Mouse (Mus musculus) hindbrain, embryonic 10.5 days (tissue): ENCODE measurements around the gene Olfr1445. TPM values are rescaled to one million over a fixed set of nuclear protein-coding genes. Genes with fewer than 3 reads are reported as not detected.

Experiments
- DNase-seq: peaks from one replicate; pipeline ENCODE4 v3.0.0-alpha.2; 2017; ENCODE audit warnings: low spot score
- H3K27ac ChIP-seq: fragments of 300-500 bp; sonication (generic); 2 replicates; pipeline ENCODE4 v1.5.1; 2016; ENCODE audit warnings: mild to moderate bottlenecking, moderate library complexity
- H3K27me3 ChIP-seq: fragments of 300-500 bp; sonication (generic); 2 replicates; pipeline ENCODE4 v1.6.1; 2016; ENCODE audit warnings: mild to moderate bottlenecking; ENCODE audit not compliant: poor library complexity, insufficient read depth, severe bottlenecking
- H3K36me3 ChIP-seq: fragments of 300-500 bp; sonication (generic); 2 replicates; pipeline ENCODE4 v1.6.1; 2016; ENCODE audit warnings: mild to moderate bottlenecking, moderate library complexity
- H3K4me1 ChIP-seq: fragments of 300-500 bp; sonication (generic); replicated peaks from 2 replicates; pipeline ENCODE4 v1.6.1; 2016; ENCODE audit warnings: mild to moderate bottlenecking
- H3K4me3 ChIP-seq: fragments of 300-500 bp; sonication (generic); 2 replicates; pipeline ENCODE4 v1.5.1; 2016; ENCODE audit warnings: mild to moderate bottlenecking, moderate library complexity
- H3K9me3 ChIP-seq: fragments of 300-500 bp; sonication (generic); 2 replicates; pipeline ENCODE4 v1.6.1; 2016; ENCODE audit warnings: mild to moderate bottlenecking, moderate library complexity
- WGBS: fragments of 180-500 bp; shearing (Covaris S2); methylation state at CpG from one replicate; pipeline ENCODE4 v1.1.7; 2016; 5-methylcytosine and 5-hydroxymethylcytosine counted together
- polyA plus RNA-seq: library from polyadenylated mRNA; unstranded; fragments of >200 nt; fragmentation: Nextera tagmentation; extraction: Ambion mirVana; gene quantifications from 2 replicates; pipeline ENCODE4 v1.2.1, GENCODE M21; 2016

The Olfr1445 gene
- not detected in 2 replicates for polyA plus RNA-seq

GRCm38 (mm10) chr19:12883555-12883954 is at the start of gene Olfr1445:
Gene Olfr1445, plus strand, starts transcription at chr19:12883855.
- 88% methylated on average over 2 of the region's 2 CpGs for WGBS
- Histone ChIP-seq H3K4me3 (no peak within 1 kb of the TSS), H3K4me1 (no peaks in the 10 kb centered on the region), H3K36me3 (no peaks in the 10 kb centered on the region), H3K9me3 (0 out of 2 replicates have a peak, but pooled peaks cover 8% of the 10 kb centered on the region), H3K27ac (no peak within 1 kb of the TSS), H3K27me3 (no peaks in the 10 kb centered on the region)
- DNase-seq: no peak

GRCm38 (mm10) chr19:12838507-12838906 is 45.1 kb upstream of the Olfr1445 start:
- 85% methylated on average over 1 of the region's 1 CpGs for WGBS
- Histone ChIP-seq H3K4me1 (no peaks in the 10 kb centered on the region), H3K36me3 (no peaks in the 10 kb centered on the region), H3K4me3 (no peak overlapping the region), H3K27me3 (no peaks in the 10 kb centered on the region), H3K9me3 (no peaks in the 10 kb centered on the region), H3K27ac (no peak overlapping the region)
- no peak for DNase-seq

DNA sequence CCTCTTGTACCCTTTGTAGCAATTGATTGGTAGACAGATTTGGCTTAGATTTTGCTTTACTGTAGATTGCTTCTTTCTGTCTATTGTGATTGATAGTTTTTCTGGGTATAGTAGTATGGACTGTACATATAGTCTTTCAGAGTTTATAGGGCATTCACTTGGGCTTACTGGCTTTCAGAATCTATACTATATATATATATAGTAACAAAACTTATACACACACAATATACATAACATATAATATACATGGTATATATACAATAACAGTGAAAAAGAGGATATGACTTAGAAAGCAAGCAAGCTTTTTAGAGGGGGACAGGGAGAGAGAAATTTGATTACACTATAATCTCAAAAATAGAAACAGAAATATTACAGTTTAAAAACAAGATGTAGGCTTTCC is 37.3 kb upstream of the Olfr1445 start, which contains the start of gene Gm5244:
Gm5244 (plus strand) TSS at position 301 of the 400 bp plus-strand sequence.
- H3K27ac ChIP-seq: no peak within 1 kb of the TSS
- H3K36me3 ChIP-seq: no peaks in the 10 kb centered on the region
- no peak within 1 kb of the TSS for H3K4me3 ChIP-seq
- no peaks in the 10 kb centered on the region for H3K4me1 ChIP-seq
- no peak for DNase-seq
- no peaks in the 10 kb centered on the region for H3K9me3 ChIP-seq
- H3K27me3 ChIP-seq: no peaks in the 10 kb centered on the region

GRCm38 (mm10) chr19:12856983-12857382 is 26.7 kb upstream of the Olfr1445 start, which contains the start of gene Olfr1444:
Gene Olfr1444, plus strand, starts transcription at chr19:12857283.
- Histone ChIP-seq H3K36me3 (no peaks in the 10 kb centered on the region), H3K4me1 (no peaks in the 10 kb centered on the region), H3K27ac (no peak within 1 kb of the TSS), H3K4me3 (no peak within 1 kb of the TSS), H3K9me3 (peaks cover 9% of the 10 kb centered on the region), H3K27me3 (no peaks in the 10 kb centered on the region)
- no peak for DNase-seq
- WGBS: 47% methylated on average over 1 of the region's 1 CpGs

GRCm38 (mm10) chr19:12893424-12893823 is 9.8 kb downstream of the Olfr1445 start, which contains the start of gene Olfr1446:
Gene Olfr1446, minus strand, starts transcription at chr19:12893524.
- Histone ChIP-seq H3K9me3 (0 out of 2 replicates have a peak, but pooled peaks cover 3% of the 10 kb centered on the region), H3K27ac (no peak within 1 kb of the TSS), H3K27me3 (no peaks in the 10 kb centered on the region), H3K4me3 (no peak within 1 kb of the TSS), H3K36me3 (no peaks in the 10 kb centered on the region), H3K4me1 (no peaks in the 10 kb centered on the region)
- 80% methylated on average over 1 of the region's 1 CpGs for WGBS
- no peak for DNase-seq

- no peak within 1 kb of the TSS for H3K27ac ChIP-seq
- H3K36me3 ChIP-seq: no peaks in the 10 kb centered on the region
- H3K4me1 ChIP-seq: no peaks in the 10 kb centered on the region
- peaks cover 20% of the 10 kb centered on the region for H3K9me3 ChIP-seq
- H3K4me3 ChIP-seq: no peak within 1 kb of the TSS
- no peaks in the 10 kb centered on the region for H3K27me3 ChIP-seq
- WGBS: 94% methylated on average over 1 of the region's 1 CpGs
- DNase-seq: no peak
These were observed 20.0 kb downstream of the Olfr1445 start, which contains the start of gene Olfr1447 for GRCm38 (mm10) chr19:12903643-12904042. Gene Olfr1447, minus strand, starts transcription at chr19:12903743.

GRCm38 (mm10) chr19:12924319-12924718 is 40.7 kb downstream of the Olfr1445 start, which contains the start of gene Olfr1448:
Gene Olfr1448, minus strand, starts transcription at chr19:12924419.
- no peaks in the 10 kb centered on the region for H3K4me1 ChIP-seq
- H3K4me3 ChIP-seq: no peak within 1 kb of the TSS
- H3K36me3 ChIP-seq: no peaks in the 10 kb centered on the region
- DNase-seq: no peak
- no peaks in the 10 kb centered on the region for H3K27me3 ChIP-seq
- WGBS: 81% methylated on average over 1 of the region's 1 CpGs
- H3K27ac ChIP-seq: no peak within 1 kb of the TSS
- H3K9me3 ChIP-seq: peaks cover 16% of the 10 kb centered on the region

DNA sequence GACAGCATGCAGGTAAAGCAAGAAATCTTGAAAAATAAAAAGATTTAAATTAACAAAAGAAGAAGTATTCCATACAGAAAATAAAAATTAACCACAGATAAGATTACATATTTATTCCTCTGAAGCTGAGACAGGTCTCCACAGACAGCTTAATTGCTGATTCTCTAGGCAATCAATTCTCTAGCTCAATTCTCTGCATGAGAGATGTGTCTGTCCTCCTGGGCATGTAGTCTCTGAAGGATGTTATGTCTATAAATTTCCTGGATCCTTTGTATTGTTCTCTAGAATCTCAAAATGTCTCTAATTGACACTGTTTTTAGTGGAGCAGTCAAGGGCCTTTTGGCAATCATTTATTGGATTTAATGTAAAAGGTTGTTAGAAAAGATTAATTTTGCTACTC is 46.9 kb downstream of the Olfr1445 start, which contains the start of gene Olfr1449:
Olfr1449 (plus strand) TSS at position 301 of the 400 bp plus-strand sequence.
- Histone ChIP-seq H3K9me3 (peaks cover 28% of the 10 kb centered on the region), H3K4me3 (no peak within 1 kb of the TSS), H3K27ac (no peak within 1 kb of the TSS), H3K36me3 (no peaks in the 10 kb centered on the region), H3K27me3 (no peaks in the 10 kb centered on the region), H3K4me1 (no peaks in the 10 kb centered on the region)
- no peak for DNase-seq

Other genes with a start within 250 kb of the Olfr1445 start
- gene Olfr1442, start 213.4 kb upstream of the Olfr1445 start, polyA plus RNA-seq: not detected in 2 replicates
- gene Olfr1443, start 205.7 kb upstream of the Olfr1445 start, polyA plus RNA-seq: not detected in 2 replicates
- gene Keg1, start 188.1 kb upstream of the Olfr1445 start, polyA plus RNA-seq: not detected in 2 replicates
- gene Cntf, start 118.2 kb upstream of the Olfr1445 start, polyA plus RNA-seq: 1.1 and 2.0 TPM in 2 replicates
- gene Zfp91, start 87.7 kb upstream of the Olfr1445 start, polyA plus RNA-seq: 12.6 and 14.3 TPM in 2 replicates
- gene Lpxn, start 87.7 kb upstream of the Olfr1445 start, polyA plus RNA-seq: 0.73 and 1.1 TPM in 2 replicates
- gene Gm5244, start 37.2 kb upstream of the Olfr1445 start, polyA plus RNA-seq: not detected in 2 replicates
- not detected in 2 replicates for gene Olfr1444, start 26.6 kb upstream of the Olfr1445 start, polyA plus RNA-seq
- not detected in 2 replicates for gene Olfr1446, start 9.7 kb downstream of the Olfr1445 start, polyA plus RNA-seq
- gene Olfr1447, start 19.9 kb downstream of the Olfr1445 start, polyA plus RNA-seq: not detected in 2 replicates
- gene Olfr1448, start 40.6 kb downstream of the Olfr1445 start, polyA plus RNA-seq: not detected in 2 replicates
- gene Olfr1449, start 47.0 kb downstream of the Olfr1445 start, polyA plus RNA-seq: not detected in 2 replicates
- not detected in 2 replicates for gene Olfr1450, start 66.4 kb downstream of the Olfr1445 start, polyA plus RNA-seq
- not detected in 2 replicates for gene Olfr1451, start 111.2 kb downstream of the Olfr1445 start, polyA plus RNA-seq
- not detected in 2 replicates for gene Olfr1453, start 144.5 kb downstream of the Olfr1445 start, polyA plus RNA-seq
- not detected in 2 replicates for gene Olfr1454, start 176.8 kb downstream of the Olfr1445 start, polyA plus RNA-seq
- gene Olfr1457, start 214.0 kb downstream of the Olfr1445 start, polyA plus RNA-seq: not detected in 2 replicates
- gene Olfr1458, start 222.9 kb downstream of the Olfr1445 start, polyA plus RNA-seq: not detected in 2 replicates